Mouse (Mus musculus) midbrain, embryonic 13.5 days (tissue): Measurements from ENCODE around the gene Gse1. TPM values are rescaled to one million over a fixed set of nuclear protein-coding genes. Genes with fewer than 3 reads are reported as not detected.
A peak's percentile ranks its signal among the peaks of the same experiment; 100 is the strongest.

Source experiments
- ATAC-seq: fragments of 200-750 bp; cut with Nextera tagmentation; 2 replicates; pipeline ENCODE4 v1.8.0; 2017; ENCODE audit warnings: mild to moderate bottlenecking, moderate TSS enrichment, moderate library complexity
- H3K27ac ChIP-seq: fragments of 300-500 bp; sonication (generic); 2 replicates; pipeline ENCODE4 v1.5.1; 2015; ENCODE audit warnings: inconsistent platforms, mild to moderate bottlenecking, moderate library complexity
- H3K27me3 ChIP-seq: fragments of 300-500 bp; sonication (generic); 2 replicates; pipeline ENCODE4 v1.6.1; 2015; ENCODE audit warnings: mild to moderate bottlenecking, inconsistent platforms
- H3K36me3 ChIP-seq: fragments of 300-500 bp; sonication (generic); 2 replicates; pipeline ENCODE4 v1.6.1; 2015; ENCODE audit warnings: mild to moderate bottlenecking, inconsistent platforms
- H3K4me1 ChIP-seq: fragments of 300-500 bp; sonication (generic); replicated peaks from 2 replicates; pipeline ENCODE4 v1.6.1; 2015; ENCODE audit warnings: inconsistent platforms
- H3K4me2 ChIP-seq: fragments of 300-500 bp; sonication (generic); replicated peaks from 2 replicates; pipeline ENCODE4 v1.6.1; 2015; ENCODE audit warnings: moderate library complexity, mild to moderate bottlenecking, inconsistent platforms
- H3K4me3 ChIP-seq: fragments of 300-500 bp; sonication (generic); replicated peaks from 2 replicates; pipeline ENCODE4 v1.5.1; 2015; ENCODE audit warnings: mild to moderate bottlenecking, inconsistent platforms
- H3K9ac ChIP-seq: fragments of 300-500 bp; sonication (generic); replicated peaks from 2 replicates; pipeline ENCODE4 v1.6.1; 2015; ENCODE audit warnings: mild to moderate bottlenecking, inconsistent platforms
- H3K9me3 ChIP-seq: fragments of 300-500 bp; sonication (generic); 2 replicates; pipeline ENCODE4 v1.6.1; 2016; ENCODE audit warnings: mild to moderate bottlenecking, inconsistent platforms
- WGBS: fragments of 180-500 bp; shearing (Covaris S2); methylation state at CpG from one replicate; pipeline ENCODE4 v1.1.7; 2015; 5-methylcytosine and 5-hydroxymethylcytosine counted together
- polyA plus RNA-seq: library from polyadenylated mRNA; unstranded; fragments of >200 nt; fragmentation: Nextera tagmentation; extraction: Ambion mirVana; gene quantifications from 2 replicates; pipeline ENCODE4 v1.2.1, GENCODE M21; 2015

Gene Gse1
- polyA plus RNA-seq, 1 experiment from 2014 or later = 22.5 TPM

DNA sequence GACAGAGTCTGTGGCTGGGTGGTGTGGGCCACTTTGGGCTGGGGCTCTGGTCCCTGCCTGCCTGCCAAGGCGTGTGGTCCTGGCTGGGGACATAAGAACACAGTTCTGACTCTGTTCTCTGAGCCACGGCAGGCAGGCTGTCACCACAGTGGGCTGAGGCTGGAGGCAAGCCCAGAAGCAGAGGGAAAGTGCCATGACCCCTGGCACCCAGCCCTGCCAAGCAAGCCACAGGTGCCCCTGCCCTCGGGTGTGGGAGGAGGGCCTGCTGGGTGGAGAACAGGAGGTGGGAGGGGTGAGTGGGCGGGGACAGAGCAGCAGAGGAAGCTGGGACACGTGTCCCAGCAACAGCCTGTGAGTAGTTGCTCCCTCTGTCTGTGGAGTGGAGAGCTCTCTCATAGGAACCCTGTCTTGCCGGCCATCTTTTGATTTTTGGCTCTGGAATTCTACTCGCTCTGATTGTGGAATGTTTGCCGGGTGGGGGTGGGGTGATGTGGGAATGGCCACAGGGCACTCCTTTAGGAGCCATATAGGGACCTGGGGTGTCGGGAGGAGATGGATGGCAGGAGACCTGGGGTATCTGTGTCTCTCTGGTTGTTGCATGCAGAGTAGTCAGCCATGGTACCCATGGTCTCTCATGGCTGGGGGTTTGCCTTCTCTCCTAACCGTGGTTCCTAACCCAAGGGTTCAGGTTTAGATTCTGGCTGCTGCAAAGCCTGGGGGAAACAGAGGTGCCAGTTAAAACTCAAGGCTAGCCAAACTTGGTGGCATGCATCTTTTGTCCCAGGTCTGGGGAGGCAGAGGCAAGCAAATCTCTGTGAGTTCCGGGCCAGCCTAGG, 140.8 kb downstream of the Gse1 start:
- Histone ChIP-seq H3K4me1 (peaks cover 48% of the 10 kb centered on the region), H3K4me2 (no peak overlapping the region), H3K9me3 (no peaks in the 10 kb centered on the region), H3K27me3 (no peaks in the 10 kb centered on the region; the same call in 1 of the 2 replicates), H3K27ac (peak overlapping the region; percentile 27; the same call in 1 of the 2 replicates), H3K4me3 (no peak overlapping the region), H3K36me3 (no peaks in the 10 kb centered on the region), H3K9ac (no peak overlapping the region)
- ATAC-seq = peak; percentile 51
- 29% methylated on average over 11 of the region's 11 CpGs for WGBS

DNA sequence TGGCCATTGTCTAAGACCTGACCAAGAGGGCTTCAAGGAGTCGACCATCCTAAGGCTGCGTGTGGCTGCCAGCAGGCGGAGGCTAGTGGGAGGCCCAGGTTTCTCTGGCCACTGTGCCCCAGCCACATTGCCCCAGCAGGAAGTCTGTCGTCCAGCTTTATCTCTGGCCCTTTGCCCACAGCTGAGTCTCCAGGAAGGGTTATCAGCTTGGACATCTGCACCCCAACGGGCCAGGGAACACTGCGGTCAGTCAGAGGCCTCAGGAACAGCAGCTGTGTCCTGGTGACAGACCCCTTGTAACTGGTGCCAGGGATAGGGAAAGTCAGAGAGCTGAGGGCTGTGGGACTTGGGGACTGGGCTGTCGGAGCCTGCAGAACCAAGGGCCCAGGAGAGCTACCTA, 141.7 kb downstream of the Gse1 start:
- Histone ChIP-seq H3K9ac (no peak overlapping the region), H3K9me3 (no peaks in the 10 kb centered on the region), H3K27ac (no peak overlapping the region), H3K4me2 (no peak overlapping the region), H3K27me3 (no peaks in the 10 kb centered on the region; the same call in 1 of the 2 replicates), H3K36me3 (no peaks in the 10 kb centered on the region), H3K4me1 (peaks cover 49% of the 10 kb centered on the region), H3K4me3 (no peak overlapping the region)
- WGBS = 66% methylated on average over 7 of the region's 7 CpGs
- ATAC-seq = no peak

DNA sequence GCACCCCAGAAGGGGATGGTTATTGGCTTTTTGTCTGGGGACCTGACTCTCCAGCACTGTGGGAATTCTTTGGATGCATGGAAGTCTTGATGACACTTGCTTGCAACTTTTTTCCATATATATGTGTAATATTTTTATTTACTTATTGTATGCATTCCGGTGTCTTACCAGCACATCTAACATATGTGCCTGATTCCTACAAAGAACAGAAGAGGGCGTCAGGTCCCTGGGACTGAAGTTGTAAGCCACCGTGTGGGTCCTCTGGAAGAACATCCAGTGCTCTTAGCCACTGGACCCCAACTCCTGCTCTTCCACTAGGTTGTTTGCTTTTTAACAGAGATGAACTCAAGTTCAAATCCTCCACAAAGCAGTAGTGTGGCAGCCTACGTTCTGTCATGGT, 142.2 kb downstream of the Gse1 start:
- WGBS = 75% methylated on average over 4 of the region's 4 CpGs
- Histone ChIP-seq H3K4me2 (no peak overlapping the region), H3K4me3 (no peak overlapping the region), H3K27ac (no peak overlapping the region), H3K27me3 (no peaks in the 10 kb centered on the region; the same call in 1 of the 2 replicates), H3K4me1 (peaks cover 54% of the 10 kb centered on the region), H3K9ac (no peak overlapping the region), H3K9me3 (no peaks in the 10 kb centered on the region), H3K36me3 (no peaks in the 10 kb centered on the region)
- ATAC-seq = no peak

DNA sequence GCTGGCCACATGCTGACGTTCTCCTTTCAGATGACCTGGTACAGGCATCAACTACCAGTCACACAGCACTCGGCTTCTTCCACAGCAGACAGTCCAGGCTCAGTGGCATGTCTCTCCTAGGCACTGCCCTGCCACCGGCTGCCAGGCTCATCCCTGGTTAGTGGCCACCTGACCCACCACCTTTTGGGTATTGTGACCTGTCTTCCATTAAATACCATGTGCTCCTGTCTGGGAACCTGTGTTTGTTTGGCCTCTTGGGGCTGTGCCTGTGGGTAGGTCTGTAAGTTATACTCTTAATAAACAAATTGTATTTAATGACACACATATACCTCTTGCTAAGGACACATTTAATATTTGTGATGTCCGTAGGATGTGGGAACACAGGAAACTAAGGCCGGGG, 142.9 kb downstream of the Gse1 start:
- ATAC-seq = no peak
- WGBS = 81% methylated on average over 5 of the region's 5 CpGs
- Histone ChIP-seq H3K4me2 (no peak overlapping the region), H3K4me1 (peaks cover 61% of the 10 kb centered on the region), H3K27ac (no peak overlapping the region), H3K9me3 (no peaks in the 10 kb centered on the region), H3K4me3 (no peak overlapping the region), H3K36me3 (no peaks in the 10 kb centered on the region), H3K27me3 (no peaks in the 10 kb centered on the region; the same call in 1 of the 2 replicates), H3K9ac (no peak overlapping the region)

DNA sequence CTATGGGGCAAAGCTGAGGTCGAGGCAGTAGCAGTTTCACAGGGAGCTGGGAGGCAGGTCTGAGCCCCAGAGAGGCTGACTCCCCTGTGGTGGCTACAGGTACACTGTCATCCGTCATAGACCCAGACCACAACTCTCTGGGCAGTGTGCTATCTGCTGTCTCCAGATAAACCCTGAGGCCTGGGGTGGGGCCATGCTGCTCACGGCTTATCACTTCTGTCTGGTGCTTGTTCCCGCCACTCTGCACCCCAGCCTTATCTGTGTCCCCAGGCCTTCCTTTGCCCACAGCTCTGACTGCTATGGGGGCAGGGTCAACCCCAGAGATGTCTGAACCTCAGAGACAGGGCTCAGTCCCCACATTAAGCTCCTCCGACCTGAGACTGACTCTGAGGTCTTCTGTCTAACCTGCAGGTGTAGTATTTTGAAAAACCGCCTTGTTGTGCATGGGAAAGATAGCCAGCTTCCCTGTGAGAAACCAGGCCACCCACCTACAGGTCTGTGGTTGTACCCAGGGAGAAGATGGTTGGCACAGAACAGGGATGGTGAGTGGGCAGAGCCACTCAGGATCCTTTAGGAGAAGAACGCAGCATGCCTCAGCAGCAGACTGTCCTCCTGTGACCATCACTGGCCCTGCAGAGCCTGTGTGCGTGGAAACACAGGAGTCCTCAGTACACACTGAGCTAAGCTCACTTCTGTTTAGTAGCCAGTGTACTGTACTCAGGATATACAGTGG, 143.6 kb downstream of the Gse1 start:
- 79% methylated on average over 8 of the region's 8 CpGs for WGBS
- Histone ChIP-seq H3K4me2 (no peak overlapping the region), H3K9ac (no peak overlapping the region), H3K4me3 (no peak overlapping the region), H3K27ac (no peak overlapping the region), H3K27me3 (no peaks in the 10 kb centered on the region; the same call in 1 of the 2 replicates), H3K36me3 (no peaks in the 10 kb centered on the region), H3K4me1 (peaks cover 69% of the 10 kb centered on the region), H3K9me3 (no peaks in the 10 kb centered on the region)
- no peak for ATAC-seq

DNA sequence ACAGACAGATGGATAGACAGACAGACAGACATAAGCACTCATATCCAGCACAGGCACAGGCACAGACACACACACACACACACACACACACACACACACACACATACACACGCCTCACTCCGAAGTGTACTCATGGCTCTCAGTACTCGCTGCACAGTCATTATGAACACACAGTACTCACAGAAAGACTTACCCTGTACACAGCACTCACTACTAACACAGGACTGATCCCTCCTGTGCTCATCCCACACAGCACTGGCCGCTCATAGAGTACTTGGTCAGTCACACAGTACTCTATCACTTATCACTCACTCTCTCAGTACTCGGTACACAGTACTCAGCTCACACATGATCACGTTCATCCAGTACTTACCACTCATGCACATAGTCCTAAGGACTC, 144.4 kb downstream of the Gse1 start:
- no peak overlapping the region for H3K4me2 ChIP-seq
- H3K4me3 ChIP-seq = no peak overlapping the region
- no peak overlapping the region for H3K27ac ChIP-seq
- 91% methylated on average over 6 of the region's 6 CpGs for WGBS
- H3K9ac ChIP-seq = no peak overlapping the region
- peaks cover 72% of the 10 kb centered on the region for H3K4me1 ChIP-seq
- no peak for ATAC-seq
- no peaks in the 10 kb centered on the region; the same call in 1 of the 2 replicates for H3K27me3 ChIP-seq
- H3K36me3 ChIP-seq = no peaks in the 10 kb centered on the region
- no peaks in the 10 kb centered on the region for H3K9me3 ChIP-seq

DNA sequence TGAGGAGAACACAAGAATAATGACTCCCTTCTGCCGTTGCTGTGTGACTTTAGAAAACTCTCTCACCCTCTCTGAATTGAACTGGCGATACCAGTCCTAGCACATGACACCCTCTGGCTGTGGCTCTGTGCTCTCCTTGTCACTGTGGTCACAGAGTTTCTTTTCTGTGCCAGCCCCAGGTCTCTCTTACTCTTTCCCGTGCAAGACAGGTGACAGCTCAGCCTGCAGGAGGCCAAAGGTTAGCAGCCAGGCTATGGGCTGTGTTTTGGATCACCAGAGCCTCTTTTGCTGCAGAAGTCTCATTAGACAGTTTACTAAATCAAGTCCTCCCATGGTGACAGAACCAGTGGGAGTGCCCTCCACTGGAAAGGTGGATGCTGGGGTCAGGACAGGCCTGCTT, 145.4 kb downstream of the Gse1 start:
- WGBS = 87% methylated on average over 3 of the region's 3 CpGs
- ATAC-seq = no peak
- Histone ChIP-seq H3K4me1 (peaks cover 78% of the 10 kb centered on the region), H3K4me2 (no peak overlapping the region), H3K9me3 (no peaks in the 10 kb centered on the region), H3K4me3 (no peak overlapping the region), H3K9ac (peak overlapping the region; percentile 5; the same call in 1 of the 2 replicates), H3K36me3 (no peaks in the 10 kb centered on the region), H3K27me3 (no peaks in the 10 kb centered on the region), H3K27ac (peak overlapping the region; percentile 41)

DNA sequence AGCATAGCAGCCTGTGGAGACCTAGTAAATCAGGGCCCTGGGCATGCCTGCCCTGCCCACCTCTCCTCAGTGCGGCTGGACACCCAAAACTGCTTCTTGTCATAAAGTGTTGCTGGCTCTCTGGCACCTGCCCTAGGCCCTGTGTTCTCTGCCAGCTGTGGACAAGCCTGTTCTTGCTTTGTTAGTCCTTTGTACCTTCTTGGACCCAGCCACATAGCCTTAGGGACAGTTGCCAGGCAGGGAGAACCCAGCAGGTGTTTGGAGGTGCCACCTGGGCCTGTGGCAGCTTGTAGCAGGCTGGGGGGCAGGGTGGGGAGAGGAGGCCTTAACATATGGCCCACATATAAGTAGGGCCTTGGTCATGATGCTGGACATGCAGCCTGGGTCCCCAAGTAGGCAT, 145.8 kb downstream of the Gse1 start:
- H3K4me1 ChIP-seq = peaks cover 78% of the 10 kb centered on the region
- H3K36me3 ChIP-seq = no peaks in the 10 kb centered on the region
- H3K4me3 ChIP-seq = no peak overlapping the region
- no peak for ATAC-seq
- H3K9me3 ChIP-seq = no peaks in the 10 kb centered on the region
- peak overlapping the region; percentile 5; the same call in 1 of the 2 replicates for H3K9ac ChIP-seq
- no peak overlapping the region for H3K4me2 ChIP-seq
- no peaks in the 10 kb centered on the region for H3K27me3 ChIP-seq
- peak overlapping the region; percentile 41 for H3K27ac ChIP-seq
- 70% methylated on average over 1 of the region's 1 CpGs for WGBS

DNA sequence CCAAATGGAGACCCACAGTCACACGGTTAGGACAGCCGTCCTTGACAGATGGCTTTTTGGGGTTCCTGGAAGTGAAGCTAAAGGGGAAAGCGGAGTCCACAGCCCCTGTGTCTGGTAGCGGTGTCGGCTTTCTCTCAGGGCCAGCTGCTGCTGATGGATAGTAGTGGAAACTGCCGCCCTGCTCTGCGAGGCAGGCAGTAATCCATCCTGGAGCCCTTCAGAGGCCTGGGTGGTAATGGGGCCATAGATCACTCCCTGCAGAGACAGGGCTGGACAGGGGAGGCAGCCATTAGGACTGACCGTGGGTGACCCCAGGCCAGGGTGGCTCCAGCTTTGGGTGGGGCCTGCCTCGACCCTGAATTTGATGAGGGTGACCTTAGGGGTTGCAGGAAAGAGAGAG, 146.3 kb downstream of the Gse1 start:
- no peak overlapping the region for H3K4me2 ChIP-seq
- H3K36me3 ChIP-seq = no peaks in the 10 kb centered on the region
- no peaks in the 10 kb centered on the region for H3K9me3 ChIP-seq
- peak overlapping the region; percentile 41 for H3K27ac ChIP-seq
- peaks cover 77% of the 10 kb centered on the region for H3K4me1 ChIP-seq
- H3K4me3 ChIP-seq = no peak overlapping the region
- no peaks in the 10 kb centered on the region for H3K27me3 ChIP-seq
- WGBS = 32% methylated on average over 9 of the region's 9 CpGs
- peak overlapping the region; percentile 5; the same call in 1 of the 2 replicates for H3K9ac ChIP-seq
- no peak for ATAC-seq

DNA sequence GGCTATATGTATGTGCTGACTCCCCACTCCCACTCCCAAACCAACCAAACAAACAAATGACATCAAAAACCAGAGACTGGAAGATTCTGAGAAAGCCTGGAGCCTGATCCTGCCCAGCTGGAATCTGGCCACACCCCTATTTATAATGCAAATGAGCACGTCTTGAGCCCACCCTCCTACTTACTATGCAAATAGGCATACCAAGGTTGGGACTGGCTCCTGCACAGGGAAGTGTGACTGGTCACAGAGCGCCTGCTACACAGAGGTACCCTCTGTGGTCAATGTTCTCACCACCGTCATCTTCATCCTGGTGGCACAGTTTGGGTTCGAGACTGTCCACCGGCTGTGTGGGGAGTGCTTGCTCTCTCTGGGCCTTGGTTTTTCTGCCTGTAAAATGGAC, 146.9 kb downstream of the Gse1 start:
- no peaks in the 10 kb centered on the region for H3K9me3 ChIP-seq
- H3K4me3 ChIP-seq = no peak overlapping the region
- H3K27me3 ChIP-seq = 0 out of 2 replicates have a peak, but pooled peaks cover under 1% of the 10 kb centered on the region
- H3K27ac ChIP-seq = peak overlapping the region; percentile 69
- H3K36me3 ChIP-seq = no peaks in the 10 kb centered on the region
- peak; percentile 25; the same call in 1 of the 2 replicates for ATAC-seq
- H3K4me1 ChIP-seq = peaks cover 79% of the 10 kb centered on the region
- WGBS = 41% methylated on average over 5 of the region's 5 CpGs
- H3K4me2 ChIP-seq = no peak overlapping the region; the same call in 1 of the 2 replicates
- no peak overlapping the region for H3K9ac ChIP-seq

DNA sequence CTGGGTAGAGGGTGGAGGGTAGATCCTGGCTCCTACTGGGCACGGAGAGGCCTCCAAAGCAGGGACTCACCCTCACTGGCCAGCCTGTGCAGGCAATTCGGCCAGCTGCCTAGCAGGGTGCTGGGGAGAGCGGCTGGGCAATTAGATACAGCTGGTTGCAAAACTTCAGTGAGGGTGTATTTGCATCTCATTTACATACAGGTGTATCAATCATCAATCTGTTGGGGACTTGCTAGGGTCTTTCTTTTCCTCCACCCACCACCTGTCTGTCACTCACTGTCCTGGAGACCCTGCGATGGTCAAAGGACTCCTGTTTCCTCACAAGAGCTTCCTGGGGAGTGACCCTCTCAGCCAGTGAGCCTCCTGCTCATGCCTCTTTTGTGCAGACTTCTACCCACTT, 148.0 kb downstream of the Gse1 start:
- peaks cover 87% of the 10 kb centered on the region for H3K4me1 ChIP-seq
- no peaks in the 10 kb centered on the region for H3K36me3 ChIP-seq
- 0 out of 2 replicates have a peak, but pooled peaks cover 8% of the 10 kb centered on the region for H3K27me3 ChIP-seq
- H3K4me2 ChIP-seq = no peak overlapping the region
- no peak overlapping the region; the same call in 1 of the 2 replicates for H3K9ac ChIP-seq
- H3K27ac ChIP-seq = peak overlapping the region; percentile 69
- no peak overlapping the region for H3K4me3 ChIP-seq
- 25% methylated on average over 4 of the region's 4 CpGs for whole genome bisulfite sequencing
- peak; percentile 15; the same call in 1 of the 2 replicates for ATAC-seq
- no peaks in the 10 kb centered on the region for H3K9me3 ChIP-seq
